Mouse (Mus musculus): ENCODE measurements at regions not wholly inside any gene's neighbourhood (a gene's known extent, or its start where the extent isn't known, plus 50 kb on each side); places are given as distances from the start of the nearest gene placed in this dataset.

DNA sequence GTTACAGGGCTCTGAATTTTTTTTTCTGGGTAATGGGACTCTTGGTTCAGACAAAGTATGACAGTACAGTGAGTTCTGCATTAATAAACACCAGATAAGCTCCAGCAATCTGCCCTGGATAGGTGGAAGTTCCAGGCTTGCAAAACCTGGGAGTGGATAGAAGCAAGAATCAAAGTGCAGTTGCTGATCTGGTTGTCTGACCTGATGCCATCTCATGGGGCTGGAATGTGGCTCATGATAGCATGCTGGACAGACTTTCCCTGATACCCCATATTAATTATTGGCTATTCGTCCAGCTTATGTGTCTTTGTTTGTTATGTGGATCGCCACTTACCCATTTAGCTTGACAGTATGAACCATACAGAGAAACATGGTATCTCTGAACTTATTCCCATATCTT lies 146.6 kb upstream of the Tnfaip3 start:
- H3K36me3 ChIP-seq (ENCODE audit: control insufficient read depth, insufficient read depth, low read length): no peaks in the 10 kb centered on the region
- H3K4me3 ChIP-seq (ENCODE audit: low read depth, low read length): no peak overlapping the region
- no peaks in the 10 kb centered on the region for H3K9me3 ChIP-seq (ENCODE audit: control insufficient read depth, low read length)
- no peaks in the 10 kb centered on the region for H3K27me3 ChIP-seq (replicated peaks; ENCODE audit: control insufficient read depth, insufficient read depth, low read length)
- H3K9ac ChIP-seq (ENCODE audit: low read depth, low read length): no peak overlapping the region
- 80% methylated on average over 2 of the region's 2 CpGs for WGBS
- DNase-seq (ENCODE audit: low spot score) (no peak), ATAC-seq (ENCODE audit: low read depth) (no peak)
- no peak overlapping the region for H3K4me2 ChIP-seq (ENCODE audit: low read depth, low read length)
- no peak overlapping the region for H3K27ac ChIP-seq (replicated peaks; ENCODE audit: low read depth, low read length)
- H3K4me1 ChIP-seq (ENCODE audit: control insufficient read depth, insufficient read depth, low read length): no peaks in the 10 kb centered on the region; the same call in 1 of the 2 replicates

DNA sequence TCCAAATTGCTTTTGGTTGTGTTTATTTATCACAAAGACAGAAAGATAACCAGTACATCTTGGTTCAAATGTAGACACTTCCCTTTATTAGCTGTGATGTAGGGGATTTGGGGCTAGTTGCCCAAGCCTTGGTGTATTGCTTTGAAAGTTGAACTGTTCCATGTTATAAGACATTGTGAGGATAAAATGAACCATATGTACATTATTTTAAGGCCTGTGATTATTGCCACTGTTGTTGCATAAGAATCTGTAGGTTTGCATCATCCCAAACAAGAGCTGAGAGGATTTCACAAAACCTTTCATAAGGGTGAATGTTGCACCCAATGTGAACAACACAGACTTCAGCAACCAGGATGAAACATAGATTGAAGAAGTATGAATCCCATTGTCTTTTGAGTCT lies 145.7 kb upstream of the Tnfaip3 start:
- H3K9me3 ChIP-seq (ENCODE audit: control insufficient read depth, low read length): no peaks in the 10 kb centered on the region
- H3K4me2 ChIP-seq (ENCODE audit: low read depth, low read length): no peak overlapping the region
- H3K36me3 ChIP-seq (ENCODE audit: control insufficient read depth, insufficient read depth, low read length): no peaks in the 10 kb centered on the region
- ATAC-seq (ENCODE audit: low read depth) (no peak), DNase-seq (ENCODE audit: low spot score) (no peak)
- H3K4me3 ChIP-seq (ENCODE audit: low read depth, low read length): no peak overlapping the region
- no peaks in the 10 kb centered on the region for H3K27me3 ChIP-seq (replicated peaks; ENCODE audit: control insufficient read depth, insufficient read depth, low read length)
- no peak overlapping the region for H3K27ac ChIP-seq (replicated peaks; ENCODE audit: low read depth, low read length)
- no peak overlapping the region for H3K9ac ChIP-seq (ENCODE audit: low read depth, low read length)
- no peaks in the 10 kb centered on the region for H3K4me1 ChIP-seq (ENCODE audit: control insufficient read depth, insufficient read depth, low read length)

DNA sequence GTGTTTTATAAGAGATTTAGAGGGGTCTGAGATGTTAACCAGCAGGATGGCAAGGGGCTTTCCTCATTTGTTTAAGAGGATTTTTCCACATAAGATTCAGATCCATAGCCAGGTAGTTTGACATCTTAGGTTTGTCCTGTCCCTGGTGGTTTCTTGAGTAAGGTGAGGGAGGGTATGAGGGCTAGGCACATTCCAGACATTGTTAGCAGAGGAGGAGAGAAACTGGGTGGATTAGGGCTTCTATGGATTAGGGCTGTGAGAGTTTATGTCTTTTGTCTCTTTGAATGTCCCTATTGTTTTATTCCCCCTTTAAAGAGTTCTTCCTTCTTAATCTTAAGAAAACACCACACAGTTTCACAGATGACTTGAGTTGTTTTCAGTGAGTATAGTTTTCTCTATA lies 138.6 kb upstream of the Tnfaip3 start:
- no peak overlapping the region for H3K4me2 ChIP-seq (ENCODE audit: low read depth, low read length)
- ATAC-seq (ENCODE audit: low read depth) (no peak; the same call in 1 of the 2 replicates), DNase-seq (ENCODE audit: low spot score) (no peak)
- H3K9ac ChIP-seq (ENCODE audit: low read depth, low read length): no peak overlapping the region
- no peaks in the 10 kb centered on the region for H3K9me3 ChIP-seq (ENCODE audit: control insufficient read depth, low read length)
- H3K27ac ChIP-seq (replicated peaks; ENCODE audit: low read depth, low read length): no peak overlapping the region
- no peak overlapping the region for H3K4me3 ChIP-seq (ENCODE audit: low read depth, low read length)
- no peaks in the 10 kb centered on the region for H3K4me1 ChIP-seq (ENCODE audit: control insufficient read depth, insufficient read depth, low read length)
- H3K27me3 ChIP-seq (replicated peaks; ENCODE audit: control insufficient read depth, insufficient read depth, low read length): no peaks in the 10 kb centered on the region
- no peaks in the 10 kb centered on the region for H3K36me3 ChIP-seq (ENCODE audit: control insufficient read depth, insufficient read depth, low read length)

DNA sequence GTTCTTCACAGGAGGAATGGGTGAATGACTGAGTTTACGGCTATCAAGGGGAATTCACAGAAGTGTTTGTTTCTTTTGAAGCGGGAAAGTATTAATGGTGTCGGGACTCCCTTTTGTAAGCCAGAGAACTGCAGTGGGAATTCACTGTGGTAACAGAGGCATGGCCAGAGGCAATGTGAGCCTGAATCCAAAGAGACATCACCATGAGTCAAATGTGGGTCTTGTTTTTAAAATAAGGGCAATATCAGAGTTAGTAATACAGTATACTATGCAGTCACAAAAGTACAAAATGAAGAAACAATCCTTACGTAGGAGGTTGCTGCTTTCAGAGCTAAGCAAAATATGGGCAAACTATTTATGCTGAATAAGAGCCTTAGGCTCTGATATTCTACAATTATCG lies 137.3 kb upstream of the Tnfaip3 start:
- ATAC-seq (ENCODE audit: low read depth) (no peak), DNase-seq (ENCODE audit: low spot score) (no peak)
- WGBS: 75% methylated on average over 5 of the region's 5 CpGs
- Histone ChIP-seq H3K9ac (ENCODE audit: low read depth, low read length) (no peak overlapping the region), H3K27ac (replicated peaks; ENCODE audit: low read depth, low read length) (no peak overlapping the region), H3K9me3 (ENCODE audit: control insufficient read depth, low read length) (no peaks in the 10 kb centered on the region), H3K4me1 (ENCODE audit: control insufficient read depth, insufficient read depth, low read length) (no peaks in the 10 kb centered on the region), H3K36me3 (ENCODE audit: control insufficient read depth, insufficient read depth, low read length) (no peaks in the 10 kb centered on the region), H3K4me2 (ENCODE audit: low read depth, low read length) (no peak overlapping the region), H3K4me3 (ENCODE audit: low read depth, low read length) (no peak overlapping the region), H3K27me3 (replicated peaks; ENCODE audit: control insufficient read depth, insufficient read depth, low read length) (no peaks in the 10 kb centered on the region)

DNA sequence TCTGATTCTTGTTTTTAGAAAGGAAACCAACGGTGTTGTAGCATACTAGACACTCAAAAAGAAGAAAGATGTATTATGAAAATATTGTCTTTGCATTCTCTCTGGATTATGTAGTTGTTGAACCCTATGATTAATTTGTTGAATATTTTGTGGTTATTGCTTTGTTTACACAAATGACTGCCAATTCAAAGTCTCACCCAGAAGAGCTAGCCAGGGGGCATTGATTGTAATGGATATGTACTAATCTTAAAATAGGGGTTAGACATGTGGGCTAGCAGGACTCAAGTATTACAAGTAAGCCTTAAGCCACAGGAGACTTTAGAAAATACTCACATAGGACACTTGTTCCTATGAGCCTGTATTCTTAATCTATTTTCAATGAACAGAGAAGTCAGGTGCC lies 135.3 kb upstream of the Tnfaip3 start:
- Histone ChIP-seq H3K4me1 (ENCODE audit: control insufficient read depth, insufficient read depth, low read length) (no peaks in the 10 kb centered on the region), H3K4me3 (ENCODE audit: low read depth, low read length) (no peak overlapping the region), H3K4me2 (ENCODE audit: low read depth, low read length) (no peak overlapping the region), H3K9me3 (ENCODE audit: control insufficient read depth, low read length) (no peaks in the 10 kb centered on the region), H3K9ac (ENCODE audit: low read depth, low read length) (no peak overlapping the region), H3K36me3 (ENCODE audit: control insufficient read depth, insufficient read depth, low read length) (no peaks in the 10 kb centered on the region), H3K27me3 (replicated peaks; ENCODE audit: control insufficient read depth, insufficient read depth, low read length) (no peaks in the 10 kb centered on the region), H3K27ac (replicated peaks; ENCODE audit: low read depth, low read length) (no peak overlapping the region)
- 75% methylated on average over 1 of the region's 1 CpGs for WGBS
- no peak for DNase-seq (ENCODE audit: low spot score)
- no peak for ATAC-seq (ENCODE audit: low read depth)

DNA sequence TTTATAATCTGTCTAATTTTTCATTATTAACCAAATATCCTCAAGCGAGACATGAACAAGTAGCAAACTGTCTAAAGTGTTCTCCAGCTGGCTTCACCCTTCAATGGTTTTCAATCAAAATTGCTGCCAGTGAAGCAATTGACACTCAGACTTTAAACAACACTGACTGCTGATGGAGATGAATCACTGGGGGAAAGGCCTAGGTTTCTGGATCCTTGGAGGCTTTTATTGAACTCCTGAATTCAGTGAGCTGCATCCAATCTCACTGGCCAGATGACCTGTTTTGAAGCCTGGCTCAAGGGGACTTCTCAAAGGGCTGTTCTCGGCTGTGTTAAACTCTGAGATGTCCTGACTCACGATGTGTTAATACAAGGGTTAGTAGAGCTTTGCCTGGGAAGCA lies 134.5 kb upstream of the Tnfaip3 start:
- no peak for ATAC-seq (ENCODE audit: low read depth)
- WGBS: 75% methylated on average over 3 of the region's 3 CpGs
- no peak overlapping the region for H3K4me3 ChIP-seq (ENCODE audit: low read depth, low read length)
- H3K9ac ChIP-seq (ENCODE audit: low read depth, low read length): no peak overlapping the region
- H3K9me3 ChIP-seq (ENCODE audit: control insufficient read depth, low read length): no peaks in the 10 kb centered on the region
- H3K36me3 ChIP-seq (ENCODE audit: control insufficient read depth, insufficient read depth, low read length): no peaks in the 10 kb centered on the region
- no peak overlapping the region for H3K4me2 ChIP-seq (ENCODE audit: low read depth, low read length)
- H3K27ac ChIP-seq (replicated peaks; ENCODE audit: low read depth, low read length): no peak overlapping the region
- DNase-seq (ENCODE audit: low spot score): no peak
- no peaks in the 10 kb centered on the region for H3K27me3 ChIP-seq (replicated peaks; ENCODE audit: control insufficient read depth, insufficient read depth, low read length)
- no peaks in the 10 kb centered on the region for H3K4me1 ChIP-seq (ENCODE audit: control insufficient read depth, insufficient read depth, low read length)

DNA sequence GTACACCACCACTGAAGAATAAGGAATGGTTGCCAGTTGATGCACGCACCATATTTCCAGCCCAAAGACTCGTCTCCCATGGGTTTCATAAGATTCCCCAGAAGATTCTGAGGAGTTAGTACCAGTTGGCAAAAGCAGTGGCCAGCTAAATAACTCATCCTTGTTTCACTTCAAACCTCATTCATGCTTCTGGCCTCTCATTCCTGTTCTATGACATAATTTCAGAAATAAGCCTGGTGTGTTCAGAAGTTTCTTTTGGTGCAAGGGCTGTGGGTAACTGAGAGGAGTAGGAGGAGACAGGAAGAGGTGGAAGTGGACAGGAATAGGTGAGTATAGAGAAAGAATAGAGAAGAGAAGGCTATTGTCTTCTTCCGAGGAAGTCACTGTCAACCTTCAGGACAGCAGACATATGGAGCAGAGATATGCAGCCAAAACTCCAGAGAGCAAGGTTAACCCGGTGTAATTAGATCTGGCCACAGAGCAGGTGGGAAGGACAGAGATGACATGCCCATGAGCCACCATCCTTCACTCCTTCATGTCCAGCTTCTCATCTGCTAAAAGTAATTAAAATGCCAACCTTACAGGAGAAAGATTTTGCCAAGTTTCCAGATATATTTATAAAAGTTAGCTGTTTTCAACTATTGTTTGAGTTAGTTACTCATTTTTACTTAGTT lies 133.9 kb upstream of the Tnfaip3 start:
- no peaks in the 10 kb centered on the region for H3K27me3 ChIP-seq (replicated peaks; ENCODE audit: control insufficient read depth, insufficient read depth, low read length)
- 88% methylated on average over 4 of the region's 4 CpGs for WGBS
- ATAC-seq (ENCODE audit: low read depth): no peak

DNA sequence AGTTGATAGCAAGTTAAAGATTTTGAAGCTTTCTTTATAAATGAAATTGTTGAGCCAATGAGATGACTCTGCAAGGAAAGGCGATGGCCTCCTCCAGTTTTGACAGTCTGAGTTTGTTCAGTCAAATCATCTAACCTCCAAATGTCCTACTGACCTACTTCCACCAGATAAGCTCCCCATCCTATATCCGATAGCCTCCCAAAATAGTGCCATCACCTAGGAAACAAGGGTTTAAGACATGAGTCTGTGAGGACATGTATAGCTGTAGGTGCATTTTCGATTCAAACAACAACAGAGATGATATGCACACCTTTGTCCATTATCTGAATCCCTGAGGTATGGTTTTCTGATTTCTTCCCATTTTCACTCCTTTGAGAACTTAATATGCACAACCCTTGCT lies 126.0 kb upstream of the Tnfaip3 start:
- ATAC-seq (ENCODE audit: low read depth): no peak

More for the DNA sequence above, 133.9 kb upstream of the Tnfaip3 start:
- Histone ChIP-seq H3K4me2 (ENCODE audit: low read depth, low read length) (no peak overlapping the region), H3K36me3 (ENCODE audit: control insufficient read depth, insufficient read depth, low read length) (no peaks in the 10 kb centered on the region), H3K27ac (replicated peaks; ENCODE audit: low read depth, low read length) (no peak overlapping the region), H3K9me3 (ENCODE audit: control insufficient read depth, low read length) (no peaks in the 10 kb centered on the region), H3K9ac (ENCODE audit: low read depth, low read length) (no peak overlapping the region), H3K4me3 (ENCODE audit: low read depth, low read length) (no peak overlapping the region), H3K4me1 (ENCODE audit: control insufficient read depth, insufficient read depth, low read length) (no peaks in the 10 kb centered on the region)
- DNase-seq (ENCODE audit: low spot score): no peak

DNA sequence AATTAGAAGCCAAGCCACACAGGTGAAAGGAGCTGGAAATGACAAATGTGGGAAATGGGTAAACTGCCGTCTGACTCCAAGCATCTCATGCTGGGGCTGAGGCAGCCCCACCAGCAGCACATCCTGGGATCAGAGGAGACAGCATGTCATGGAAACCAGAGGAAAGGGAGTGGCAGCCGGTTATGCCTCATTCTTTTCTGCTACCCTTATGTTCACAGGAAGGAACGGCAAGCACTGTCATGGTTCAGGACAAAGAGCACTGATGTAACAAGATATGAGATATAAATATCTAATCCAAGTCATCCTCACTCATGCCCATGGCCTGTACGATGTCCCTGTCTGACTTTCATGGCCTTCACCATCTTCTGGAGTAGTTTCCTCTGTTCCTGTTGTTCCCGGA lies 125.2 kb upstream of the Tnfaip3 start:
- ATAC-seq (ENCODE audit: low read depth) (no peak), DNase-seq (ENCODE audit: low spot score) (no peak)
- H3K9me3 ChIP-seq (ENCODE audit: control insufficient read depth, low read length): no peaks in the 10 kb centered on the region
- H3K4me3 ChIP-seq (ENCODE audit: low read depth, low read length): no peak overlapping the region
- no peaks in the 10 kb centered on the region for H3K4me1 ChIP-seq (ENCODE audit: control insufficient read depth, insufficient read depth, low read length)
- no peak overlapping the region for H3K27ac ChIP-seq (replicated peaks; ENCODE audit: low read depth, low read length)
- no peaks in the 10 kb centered on the region for H3K36me3 ChIP-seq (ENCODE audit: control insufficient read depth, insufficient read depth, low read length)
- no peaks in the 10 kb centered on the region for H3K27me3 ChIP-seq (replicated peaks; ENCODE audit: control insufficient read depth, insufficient read depth, low read length)
- no peak overlapping the region for H3K4me2 ChIP-seq (ENCODE audit: low read depth, low read length)
- H3K9ac ChIP-seq (ENCODE audit: low read depth, low read length): no peak overlapping the region
- WGBS: 76% methylated on average over 5 of the region's 5 CpGs

More for the DNA sequence above, 126.0 kb upstream of the Tnfaip3 start:
- H3K4me3 ChIP-seq (ENCODE audit: low read depth, low read length): no peak overlapping the region
- H3K9ac ChIP-seq (ENCODE audit: low read depth, low read length): no peak overlapping the region
- H3K4me1 ChIP-seq (ENCODE audit: control insufficient read depth, insufficient read depth, low read length): no peaks in the 10 kb centered on the region
- no peaks in the 10 kb centered on the region for H3K36me3 ChIP-seq (ENCODE audit: control insufficient read depth, insufficient read depth, low read length)
- no peak overlapping the region for H3K27ac ChIP-seq (replicated peaks; ENCODE audit: low read depth, low read length)
- 88% methylated on average over 3 of the region's 3 CpGs for WGBS
- no peaks in the 10 kb centered on the region for H3K9me3 ChIP-seq (ENCODE audit: control insufficient read depth, low read length)
- DNase-seq (ENCODE audit: low spot score): no peak
- H3K4me2 ChIP-seq (ENCODE audit: low read depth, low read length): no peak overlapping the region
- H3K27me3 ChIP-seq (replicated peaks; ENCODE audit: control insufficient read depth, insufficient read depth, low read length): no peaks in the 10 kb centered on the region
